Mouse (Mus musculus): ENCODE data around the gene Ssh1.

The Ssh1 gene

DNA sequence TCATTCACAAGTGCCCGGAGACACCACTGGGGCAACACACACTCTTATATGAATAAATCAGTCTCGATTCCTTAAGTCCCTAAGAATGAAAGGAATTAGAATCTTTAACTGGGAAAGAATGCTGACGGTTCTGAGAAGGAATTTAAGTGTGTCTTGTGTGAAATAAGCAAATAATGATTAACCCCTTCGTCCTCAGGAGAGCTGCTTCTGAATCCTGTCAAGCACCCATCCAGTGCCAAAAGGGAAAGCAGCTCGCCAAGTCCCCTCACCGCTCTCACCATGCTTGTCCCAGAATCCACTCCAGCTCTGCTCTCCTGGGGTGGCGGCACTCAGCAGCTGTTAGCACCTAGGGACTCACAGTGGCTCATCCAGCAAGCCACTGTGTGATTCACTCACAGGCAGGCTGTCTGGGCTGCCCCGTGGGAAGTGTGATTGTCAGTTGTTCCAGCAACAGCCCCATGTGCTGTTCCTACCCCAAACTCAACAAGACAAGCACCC lies 92.6 kb downstream of the Ssh1 start:
- no peak for DNase-seq (ENCODE audit: extremely low spot score, low read depth, low spot score)

DNA sequence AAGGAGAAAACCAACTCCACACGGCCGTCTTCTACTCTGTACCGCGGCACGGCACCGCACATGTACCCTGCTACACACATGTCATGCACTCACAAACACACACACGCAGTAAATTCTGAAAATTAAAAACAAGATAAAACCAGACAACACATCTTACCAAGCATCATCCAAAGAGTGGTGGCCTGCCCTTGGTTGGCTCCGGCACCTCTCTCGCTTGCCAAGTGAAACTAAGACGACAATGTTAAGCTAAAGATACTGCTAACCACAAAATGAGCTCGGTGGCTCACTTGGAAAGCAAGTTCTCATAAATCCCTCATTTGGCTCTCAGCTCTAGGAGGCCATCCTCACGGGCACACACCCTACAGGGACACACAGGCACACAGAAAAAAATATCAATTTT lies 94.2 kb downstream of the Ssh1 start:
- no peak for DNase-seq (ENCODE audit: extremely low spot score, low read depth, low spot score)

DNA sequence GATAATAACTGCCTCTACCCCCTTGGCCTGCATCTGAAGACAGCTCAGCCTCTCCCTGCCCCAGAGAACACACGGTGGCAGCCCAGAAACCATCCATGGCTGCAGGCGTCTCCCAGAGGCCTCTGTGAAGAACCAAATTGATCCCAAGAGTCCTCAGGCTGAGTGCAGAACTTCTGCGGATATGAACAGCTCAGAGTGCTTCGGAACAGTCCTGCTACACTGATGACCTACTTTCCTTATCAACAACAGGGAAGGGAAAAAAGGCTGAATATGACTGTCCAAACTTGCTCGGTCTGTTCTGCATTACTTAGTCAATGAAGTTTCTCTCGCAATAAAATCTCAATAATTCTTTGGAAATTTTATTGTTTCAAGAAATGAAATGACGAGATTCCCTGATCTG lies 101.7 kb downstream of the Ssh1 start:
- DNase-seq (ENCODE audit: extremely low spot score, low read depth, low spot score): no peak

DNA sequence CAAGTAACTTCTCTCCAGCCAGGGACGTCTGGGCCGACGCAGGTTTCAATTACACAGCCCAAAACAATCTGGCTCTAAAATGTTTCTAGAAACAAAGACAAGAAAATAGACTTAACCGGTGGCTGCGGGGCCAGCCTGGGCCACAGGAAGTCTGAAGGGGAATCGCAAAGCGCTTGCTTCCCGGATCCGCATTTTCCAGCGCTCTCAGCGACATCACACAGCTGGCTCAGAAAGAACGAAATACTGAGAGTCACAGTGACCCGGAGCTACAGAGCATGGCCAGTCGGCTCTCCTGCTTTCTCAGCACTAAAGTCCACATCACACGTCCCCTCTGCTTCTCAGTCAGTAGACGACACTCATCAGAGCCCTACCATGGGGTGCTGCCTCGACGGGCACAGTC lies 102.8 kb downstream of the Ssh1 start:
- DNase-seq (ENCODE audit: extremely low spot score, low read depth, low spot score): no peak

DNA sequence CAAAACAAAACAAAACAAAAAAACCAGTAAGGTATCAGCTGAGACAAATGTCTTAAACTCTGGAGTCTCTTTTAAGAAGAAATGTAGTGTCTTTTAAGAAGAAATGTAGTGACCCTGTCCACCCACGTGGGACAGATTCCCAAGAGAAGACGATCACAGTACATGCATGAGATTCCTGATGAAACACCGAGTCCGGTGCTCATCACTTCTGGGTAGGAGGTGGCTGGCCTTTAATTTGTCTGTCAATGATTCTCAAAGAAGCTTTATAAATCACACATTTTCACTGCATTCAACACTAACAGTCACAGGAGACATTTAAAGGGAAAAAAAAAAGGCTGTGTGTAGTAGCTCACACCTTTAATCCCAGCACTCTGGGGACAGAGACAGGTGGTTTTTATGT lies 103.8 kb downstream of the Ssh1 start:
- no peak for DNase-seq (ENCODE audit: extremely low spot score, low read depth, low spot score)

DNA sequence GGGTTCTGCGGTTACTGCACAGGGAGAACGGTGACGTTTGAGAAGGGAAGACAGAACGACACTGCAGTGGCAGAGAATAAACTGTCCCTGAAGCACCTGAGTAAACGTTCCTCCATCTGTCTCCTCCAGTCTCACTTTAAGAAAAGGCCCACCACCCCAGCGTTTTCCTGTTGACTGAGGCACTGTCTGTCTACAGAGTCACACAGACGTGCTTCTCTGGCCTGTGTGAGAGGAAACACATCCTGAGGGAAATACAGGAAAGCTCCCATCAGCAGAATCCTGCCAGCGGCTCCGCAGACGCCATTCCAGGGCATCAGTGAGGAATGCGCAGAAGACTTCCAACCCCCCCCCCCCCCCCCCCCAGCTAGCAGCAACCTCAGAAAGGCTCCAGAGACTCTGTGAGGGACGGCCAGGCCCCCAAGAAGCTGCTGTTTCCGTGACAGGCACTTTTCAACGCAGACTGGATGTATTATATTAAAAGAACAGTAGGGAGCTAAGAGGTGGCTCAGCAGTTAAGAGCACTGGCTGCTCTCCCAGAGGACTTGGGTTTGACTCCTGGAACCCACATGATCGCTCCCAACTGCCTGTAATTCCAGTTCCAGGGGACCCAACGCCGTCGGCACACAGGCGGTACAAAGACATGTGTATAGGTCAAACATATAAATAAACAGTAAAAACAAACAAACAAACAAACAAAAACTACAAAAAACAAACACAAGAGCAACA lies 104.3 kb downstream of the Ssh1 start:
- DNase-seq (ENCODE audit: extremely low spot score, low read depth, low spot score): no peak

DNA sequence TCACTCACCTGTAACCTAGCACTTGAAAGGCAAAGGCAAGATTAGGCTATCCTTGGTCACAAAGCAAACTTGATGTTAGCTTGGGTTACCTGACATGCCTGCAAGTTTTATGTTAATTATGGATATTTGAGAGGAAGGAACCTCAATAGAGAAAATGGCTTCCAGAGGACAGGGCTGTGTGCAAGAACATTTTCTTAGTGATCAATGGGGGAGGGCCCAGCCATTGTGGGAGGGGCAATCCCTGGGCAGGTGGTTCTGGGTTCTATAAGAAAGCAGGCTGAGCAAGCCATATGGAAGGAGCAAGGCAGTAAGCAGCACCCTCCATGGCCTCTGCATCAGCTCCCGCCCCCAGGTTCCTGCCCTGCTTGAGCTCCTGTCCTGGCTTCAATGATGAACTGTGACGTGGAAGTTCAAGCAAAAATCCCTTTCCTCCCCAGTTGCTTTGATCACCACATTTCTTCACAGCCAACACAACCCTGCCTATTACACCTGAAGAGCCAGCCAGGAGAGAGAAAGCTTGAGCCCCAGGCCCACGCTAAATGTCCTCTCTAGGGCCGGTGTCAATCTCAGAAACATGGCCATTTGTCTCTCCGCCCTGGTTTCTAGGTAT lies 105.4 kb downstream of the Ssh1 start:
- no peak for DNase-seq (ENCODE audit: extremely low spot score, low read depth, low spot score)

DNA sequence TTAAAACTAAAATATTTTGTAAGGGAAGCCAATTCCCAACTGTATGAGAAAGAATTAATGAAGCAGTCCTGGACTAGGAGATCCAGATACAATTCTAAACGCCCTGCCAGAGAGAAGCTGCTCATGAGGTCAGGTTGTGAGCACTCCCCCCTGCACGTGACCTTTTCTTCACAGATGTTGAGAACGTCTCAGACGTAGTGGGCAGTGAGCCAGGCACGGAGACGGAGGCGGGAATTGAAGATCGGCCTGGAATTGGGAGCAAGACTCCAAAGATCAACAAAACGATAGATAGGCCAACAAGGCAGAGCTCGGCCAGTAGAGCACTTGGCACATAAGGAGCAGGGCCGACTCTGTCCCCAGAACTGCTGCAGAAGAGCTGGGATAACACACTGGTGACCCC lies 106.6 kb downstream of the Ssh1 start:
- DNase-seq (ENCODE audit: extremely low spot score, low read depth, low spot score): no peak

All from hindlimb bud, embryonic 11.5 days (tissue).